Mouse (Mus musculus) CH12.LX (cell line): ENCODE data around the gene Klhdc2. TPM values are rescaled to one million over a fixed set of nuclear protein-coding genes. Genes with fewer than 3 reads are reported as not detected.

Experiments used
- polyA plus RNA-seq: library from polyadenylated mRNA; unstranded; fragments of >175 nt; gene quantifications from 2 replicates; pipeline ENCODE4 v1.2.1, GENCODE M21; 2012; ENCODE audit warnings: low read depth; ENCODE audit not compliant: insufficient read length
- total RNA-seq, 2 experiments: library from RNA; depleted of rRNA; stranded (reverse); fragments of 300-350 nt in 1 of 2; fragments of >200 nt in 1 of 2; gene quantifications; 2 replicates each; pipeline ENCODE4 v1.2.3; 2012 to 2014

Klhdc2 gene
- total and polyA plus RNA-seq, 3 experiments = 81.8 to 280 (median 103) TPM

Other genes starting within 250 kb of the Klhdc2 start
- gene Rps29, start 137.5 kb upstream of the Klhdc2 start, total RNA-seq (2012; rRNA removed) = 5,149 and 5,532 TPM in 2 replicates
- 460 and 635 TPM in 2 replicates for gene Rps29, start 137.5 kb upstream of the Klhdc2 start, total RNA-seq (2014; rRNA removed)
- gene Rps29, start 137.5 kb upstream of the Klhdc2 start, polyA plus RNA-seq = 1,193 and 1,316 TPM in 2 replicates
- 9.1 and 9.2 TPM in 2 replicates for gene Lrr1, start 127.9 kb upstream of the Klhdc2 start, total RNA-seq (2012; rRNA removed)
- 33.6 and 35.0 TPM in 2 replicates for gene Lrr1, start 127.9 kb upstream of the Klhdc2 start, total RNA-seq (2014; rRNA removed)
- 23.8 and 24.6 TPM in 2 replicates for gene Lrr1, start 127.9 kb upstream of the Klhdc2 start, polyA plus RNA-seq
- gene Rpl36al, start 112.6 kb upstream of the Klhdc2 start, total RNA-seq (2012; rRNA removed) = 1,571 and 1,698 TPM in 2 replicates
- gene Rpl36al, start 112.6 kb upstream of the Klhdc2 start, total RNA-seq (2014; rRNA removed) = 1,160 and 1,263 TPM in 2 replicates
- gene Rpl36al, start 112.6 kb upstream of the Klhdc2 start, polyA plus RNA-seq = 748 and 828 TPM in 2 replicates
- 58.1 and 72.2 TPM in 2 replicates for gene Mgat2, start 112.5 kb upstream of the Klhdc2 start, total RNA-seq (2012; rRNA removed)
- gene Mgat2, start 112.5 kb upstream of the Klhdc2 start, total RNA-seq (2014; rRNA removed) = 104 and 106 TPM in 2 replicates
- gene Mgat2, start 112.5 kb upstream of the Klhdc2 start, polyA plus RNA-seq = 48.7 and 54.2 TPM in 2 replicates
- 21.3 and 23.6 TPM in 2 replicates for gene Gm49383, start 99.6 kb upstream of the Klhdc2 start, total RNA-seq (2012; rRNA removed)
- 45.9 and 52.1 TPM in 2 replicates for gene Gm49383, start 99.6 kb upstream of the Klhdc2 start, total RNA-seq (2014; rRNA removed)
- gene Gm49383, start 99.6 kb upstream of the Klhdc2 start, polyA plus RNA-seq = 16.0 and 19.1 TPM in 2 replicates
- 8.4 and 9.7 TPM in 2 replicates for gene Dnaaf2, start 98.3 kb upstream of the Klhdc2 start, total RNA-seq (2012; rRNA removed)
- 26.6 and 28.6 TPM in 2 replicates for gene Dnaaf2, start 98.3 kb upstream of the Klhdc2 start, total RNA-seq (2014; rRNA removed)
- gene Dnaaf2, start 98.3 kb upstream of the Klhdc2 start, polyA plus RNA-seq = 3.7 and 6.9 TPM in 2 replicates
- 23.4 and 24.9 TPM in 2 replicates for gene Gm49384, start 92.4 kb upstream of the Klhdc2 start, total RNA-seq (2012; rRNA removed)
- 54.9 and 63.9 TPM in 2 replicates for gene Gm49384, start 92.4 kb upstream of the Klhdc2 start, total RNA-seq (2014; rRNA removed)
- 28.3 and 34.4 TPM in 2 replicates for gene Gm49384, start 92.4 kb upstream of the Klhdc2 start, polyA plus RNA-seq
- 32.6 and 38.3 TPM in 2 replicates for gene Pole2, start 68.5 kb upstream of the Klhdc2 start, total RNA-seq (2012; rRNA removed)
- 143 and 148 TPM in 2 replicates for gene Pole2, start 68.5 kb upstream of the Klhdc2 start, total RNA-seq (2014; rRNA removed)
- gene Pole2, start 68.5 kb upstream of the Klhdc2 start, polyA plus RNA-seq = 37.1 and 37.3 TPM in 2 replicates
- 4.2 and 6.4 TPM in 2 replicates for gene Klhdc1, start 55.5 kb upstream of the Klhdc2 start, total RNA-seq (2012; rRNA removed)
- gene Klhdc1, start 55.5 kb upstream of the Klhdc2 start, total RNA-seq (2014; rRNA removed) = 8.2 TPM in 2 replicates
- 5.9 and 7.2 TPM in 2 replicates for gene Klhdc1, start 55.5 kb upstream of the Klhdc2 start, polyA plus RNA-seq
- 34.3 and 37.5 TPM in 2 replicates for gene Nemf, start 60.5 kb downstream of the Klhdc2 start, total RNA-seq (2012; rRNA removed)
- gene Nemf, start 60.5 kb downstream of the Klhdc2 start, total RNA-seq (2014; rRNA removed) = 56.6 and 71.0 TPM in 2 replicates
- gene Nemf, start 60.5 kb downstream of the Klhdc2 start, polyA plus RNA-seq = 44.9 and 54.7 TPM in 2 replicates
- gene Arf6, start 75.5 kb downstream of the Klhdc2 start, total RNA-seq (2012; rRNA removed) = 273 and 312 TPM in 2 replicates
- gene Arf6, start 75.5 kb downstream of the Klhdc2 start, total RNA-seq (2014; rRNA removed) = 308 and 375 TPM in 2 replicates
- gene Arf6, start 75.5 kb downstream of the Klhdc2 start, polyA plus RNA-seq = 224 and 258 TPM in 2 replicates
- 4.3 TPM in 2 replicates for gene Gm9887, start 75.8 kb downstream of the Klhdc2 start, total RNA-seq (2012; rRNA removed)
- gene Gm9887, start 75.8 kb downstream of the Klhdc2 start, total RNA-seq (2014; rRNA removed) = not detected in 2 replicates
- gene Gm9887, start 75.8 kb downstream of the Klhdc2 start, polyA plus RNA-seq = 3.4 and 4.3 TPM in 2 replicates